Mouse (Mus musculus): ENCODE results near the gene Sdf4.

The Sdf4 gene

GRCm38 (mm10) chr4:156004109-156004508 lies 11.4 kb downstream of the Sdf4 start:
- DNase-seq (ENCODE audit: extremely low spot score, low read depth, low spot score): no peak

- no peak for DNase-seq (ENCODE audit: extremely low spot score, low read depth, low spot score)
These were observed 15.7 kb downstream of the Sdf4 start for GRCm38 (mm10) chr4:156008369-156008768.

DNA sequence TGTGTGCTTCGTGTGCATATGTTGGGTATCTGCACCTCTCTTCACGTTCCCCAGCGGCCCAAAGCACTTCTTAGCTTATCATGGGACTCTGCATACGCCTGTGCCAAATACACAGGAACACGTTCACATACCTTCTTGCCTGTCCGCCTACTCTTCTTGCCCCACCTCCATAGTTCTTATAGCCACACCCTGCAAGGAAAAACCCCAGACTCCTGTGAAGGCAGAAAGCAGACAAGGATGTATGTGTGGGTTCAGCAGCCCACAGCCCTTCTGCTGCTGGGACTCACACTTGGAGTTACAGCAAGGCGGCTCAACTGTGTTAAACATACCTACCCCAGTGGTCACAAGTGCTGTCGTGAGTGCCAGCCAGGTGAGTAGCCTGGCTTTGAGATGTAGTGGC lies 21.0 kb downstream of the Sdf4 start, which contains the start of gene Tnfrsf4:
Gene Tnfrsf4, plus strand, starts transcription at position 207 of the 400 bp plus-strand sequence.
- DNase-seq (ENCODE audit: extremely low spot score, low read depth, low spot score): no peak

DNA sequence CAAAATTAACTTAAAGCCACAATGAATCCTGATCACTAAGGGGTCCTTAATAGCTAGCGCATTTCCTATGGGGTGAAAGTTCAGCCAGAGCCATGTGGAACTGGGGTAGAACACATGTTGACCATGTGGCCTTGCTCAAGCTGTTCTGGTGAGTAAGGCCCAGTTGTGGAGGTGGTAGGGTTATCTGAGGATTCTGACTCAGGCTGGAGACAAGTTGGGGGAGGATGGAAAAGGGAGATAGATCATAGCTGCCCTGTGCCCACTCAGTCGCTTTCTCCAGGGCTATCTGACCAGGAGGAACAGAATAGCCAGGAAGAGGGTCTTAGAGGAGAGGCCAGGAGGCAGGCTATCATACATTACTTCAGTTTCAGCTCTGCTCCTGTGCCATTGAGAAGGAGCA lies 21.8 kb downstream of the Sdf4 start:
- no peak for DNase-seq (ENCODE audit: extremely low spot score, low read depth, low spot score)

DNA sequence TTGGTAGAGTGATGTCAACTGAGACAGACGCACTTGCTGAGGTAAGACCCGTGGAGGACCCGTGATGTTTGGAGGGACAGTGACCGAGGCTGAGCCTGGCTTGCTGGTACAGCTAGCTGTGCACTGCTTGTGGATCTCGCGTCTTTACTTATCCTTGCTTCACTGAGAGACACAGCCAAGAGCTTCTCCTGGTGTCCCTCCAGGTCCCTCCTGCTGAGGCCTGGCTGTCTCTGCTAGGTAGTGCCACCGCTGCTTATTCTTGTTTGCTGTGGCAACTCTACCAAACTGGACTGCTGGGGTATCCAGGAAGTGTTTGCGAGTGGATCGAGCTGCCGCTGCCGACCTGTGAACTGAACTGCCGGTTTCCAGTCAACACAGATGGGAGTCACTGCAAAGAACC lies 27.1 kb downstream of the Sdf4 start:
- no peak for DNase-seq (ENCODE audit: extremely low spot score, low read depth, low spot score)

DNA sequence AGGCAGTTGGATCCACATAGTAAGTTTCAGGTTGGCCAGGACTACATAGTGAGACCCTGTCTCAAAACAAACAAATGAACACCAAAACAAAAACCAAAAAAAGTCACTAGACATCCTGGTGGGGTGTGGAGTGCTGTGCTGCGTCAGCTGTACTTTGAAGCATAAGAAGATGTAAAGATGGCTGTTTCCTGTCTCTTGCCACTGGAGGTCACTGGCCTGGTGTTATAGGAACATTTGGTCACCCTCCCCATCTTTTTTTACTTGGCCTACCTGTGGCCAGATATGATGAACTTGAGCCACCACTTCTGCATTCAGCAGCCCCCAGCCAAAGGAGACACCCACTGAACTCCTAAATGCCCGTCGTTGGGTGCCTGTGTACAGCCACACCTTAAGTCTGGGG lies 28.7 kb downstream of the Sdf4 start:
- DNase-seq (ENCODE audit: extremely low spot score, low read depth, low spot score): no peak

DNA sequence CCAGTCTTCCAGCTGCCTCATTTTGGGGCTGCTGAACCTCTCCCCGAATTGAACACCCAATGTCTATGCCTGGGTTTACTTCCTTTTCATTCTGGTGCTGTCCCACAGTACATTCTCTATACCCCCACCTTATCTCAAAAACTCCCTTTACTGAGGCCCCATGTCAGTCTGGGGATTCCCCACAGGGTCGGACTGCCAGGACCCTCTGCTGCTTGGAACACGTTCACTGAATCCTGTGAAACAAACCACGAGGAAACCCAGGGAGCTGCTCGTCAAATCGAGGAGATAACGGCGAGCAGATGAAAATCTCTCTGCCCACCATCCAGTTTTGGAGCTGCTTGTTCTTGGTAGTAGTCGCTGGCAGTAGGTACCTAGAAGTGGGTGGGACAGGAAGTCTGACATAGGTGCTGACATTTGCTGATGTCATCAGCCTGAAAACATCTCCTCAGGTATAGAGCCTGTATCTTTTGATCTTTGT lies 29.3 kb downstream of the Sdf4 start:
- DNase-seq (ENCODE audit: extremely low spot score, low read depth, low spot score): no peak

- DNase-seq (ENCODE audit: extremely low spot score, low read depth, low spot score): no peak
These were observed 30.8 kb downstream of the Sdf4 start for GRCm38 (mm10) chr4:156023520-156023919.

GRCm38 (mm10) chr4:156024184-156024583 lies 31.5 kb downstream of the Sdf4 start:
- no peak for DNase-seq (ENCODE audit: extremely low spot score, low read depth, low spot score)

DNA sequence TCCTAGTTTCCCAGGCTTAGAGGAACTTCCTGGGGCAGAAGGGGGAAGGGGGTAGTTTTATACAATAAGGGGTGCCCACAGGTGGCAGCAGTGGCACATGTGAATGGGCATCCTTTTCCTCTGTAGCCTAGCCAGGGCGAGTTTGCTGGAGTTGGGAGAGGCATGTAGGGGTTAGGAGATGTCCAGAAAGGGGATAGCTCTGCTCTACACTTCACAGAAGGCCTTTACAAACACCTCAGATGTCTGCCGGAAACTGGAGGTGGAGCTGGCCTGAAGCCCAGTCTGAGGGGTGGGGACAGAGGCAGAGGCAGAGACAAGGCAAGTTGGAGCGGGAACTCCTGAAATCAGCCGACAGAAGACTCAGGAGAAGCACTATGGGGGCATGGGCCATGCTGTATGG lies 33.3 kb downstream of the Sdf4 start, which contains the start of gene Tnfrsf18:
Gene Tnfrsf18, plus strand, starts transcription at position 152 of the 400 bp plus-strand sequence.
- DNase-seq (ENCODE audit: extremely low spot score, low read depth, low spot score): no peak

GRCm38 (mm10) chr4:156028580-156028979 lies 35.9 kb downstream of the Sdf4 start:
- DNase-seq (ENCODE audit: extremely low spot score, low read depth, low spot score): no peak

DNA sequence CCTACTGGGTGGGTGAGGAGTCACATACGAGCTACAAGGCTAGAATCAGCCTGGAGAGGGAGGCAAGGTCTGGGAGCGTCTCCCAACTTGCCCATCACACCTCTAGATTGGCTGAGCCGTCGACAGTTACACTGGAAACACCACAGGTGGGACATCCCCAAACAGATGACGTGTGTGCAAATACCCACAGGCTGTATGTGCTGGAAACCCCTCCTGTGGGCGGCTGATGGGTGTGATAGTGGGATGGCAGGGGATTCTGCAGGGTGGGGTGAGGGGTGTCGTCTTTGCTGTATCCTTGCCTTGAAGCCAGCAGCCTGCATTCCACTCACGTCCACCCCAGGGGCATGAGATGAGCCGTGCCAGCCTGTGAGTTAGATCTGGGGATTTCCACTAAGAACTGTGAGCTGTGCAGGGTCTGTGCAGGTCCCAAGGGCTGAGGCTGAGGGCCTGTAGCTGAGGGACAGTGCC lies 38.0 kb downstream of the Sdf4 start:
- no peak for DNase-seq (ENCODE audit: extremely low spot score, low read depth, low spot score)

GRCm38 (mm10) chr4:156031255-156031592 lies 38.6 kb downstream of the Sdf4 start:
- no peak for DNase-seq (ENCODE audit: extremely low spot score, low read depth, low spot score)

- DNase-seq (ENCODE audit: extremely low spot score, low read depth, low spot score): no peak
These were observed 39.1 kb downstream of the Sdf4 start for GRCm38 (mm10) chr4:156031593-156032391.

- no peak for DNase-seq (ENCODE audit: extremely low spot score, low read depth, low spot score)
These were observed 40.2 kb downstream of the Sdf4 start for GRCm38 (mm10) chr4:156032856-156033255.

DNA sequence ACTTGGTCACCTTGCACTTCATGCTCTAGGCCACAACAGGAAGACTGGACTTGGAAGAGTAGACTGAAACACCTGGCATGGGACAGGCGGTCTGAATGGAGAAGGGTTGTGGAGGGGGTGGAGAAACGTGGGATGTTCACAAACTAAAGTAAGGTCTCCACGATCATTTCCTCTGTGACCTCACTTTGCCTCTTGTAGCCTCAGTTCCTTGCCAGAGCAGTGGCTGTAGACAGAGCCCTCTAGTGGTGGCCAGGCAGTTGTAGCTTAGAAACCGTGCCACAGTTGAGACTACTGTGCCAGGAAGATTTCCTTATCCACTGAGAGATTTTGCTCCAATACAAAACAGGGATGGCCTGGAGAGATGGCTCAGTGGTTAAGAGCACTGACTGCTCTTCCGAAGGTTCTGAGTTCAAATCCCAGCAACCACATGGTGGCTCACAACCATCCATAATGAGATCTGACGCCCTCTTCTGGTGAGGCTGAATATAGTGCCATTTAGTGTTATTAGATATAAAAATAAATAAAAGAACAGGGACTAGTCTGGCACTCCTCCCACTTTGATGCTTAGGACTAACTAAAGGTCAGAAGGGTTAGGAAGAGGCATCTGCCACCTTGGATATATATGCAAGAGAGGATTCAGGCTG lies 40.9 kb downstream of the Sdf4 start:
- no peak for DNase-seq (ENCODE audit: extremely low spot score, low read depth, low spot score)

DNA sequence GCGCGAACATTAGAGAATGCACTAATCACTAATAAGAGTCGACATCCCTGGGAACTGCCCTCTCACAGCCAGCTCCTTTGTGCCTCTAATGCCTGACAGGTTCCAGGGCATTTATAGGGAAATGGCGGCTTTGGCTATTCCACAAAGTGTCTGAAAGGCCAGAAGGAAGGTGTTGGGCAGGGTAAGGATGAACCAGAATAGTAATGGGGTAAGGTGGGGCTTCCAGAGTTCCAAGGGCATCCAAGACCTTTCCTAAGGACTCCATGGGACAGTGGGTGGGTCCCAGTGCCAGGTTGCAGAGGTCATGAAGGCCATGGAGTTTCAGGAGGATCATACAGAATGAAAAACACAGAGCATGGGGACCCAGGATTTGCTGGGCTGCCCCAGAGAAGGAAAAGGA lies 41.6 kb downstream of the Sdf4 start:
- no peak for DNase-seq (ENCODE audit: extremely low spot score, low read depth, low spot score)

GRCm38 (mm10) chr4:156034901-156035300 lies 42.2 kb downstream of the Sdf4 start:
- no peak for DNase-seq (ENCODE audit: extremely low spot score, low read depth, low spot score)

DNA sequence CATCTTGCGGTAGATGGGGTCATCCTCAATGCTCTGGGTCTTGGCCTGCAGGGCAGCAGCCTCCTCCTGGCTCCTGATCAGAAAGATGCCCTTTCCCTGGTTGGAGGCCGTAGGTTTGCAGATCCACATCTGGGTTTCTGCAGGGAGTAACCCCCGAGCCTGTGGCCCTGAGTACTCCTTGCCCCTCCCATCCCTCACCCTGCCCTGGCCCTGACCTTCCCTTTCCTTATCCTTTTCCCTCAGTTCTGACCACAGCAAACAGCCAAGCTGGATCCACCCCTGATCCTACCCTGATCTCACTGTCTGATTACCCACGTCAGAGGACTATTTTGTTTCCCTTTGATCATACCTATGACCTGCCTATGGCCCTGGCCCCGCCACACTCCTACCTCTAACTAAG lies 52.1 kb downstream of the Sdf4 start:
- no peak for DNase-seq (ENCODE audit: extremely low spot score, low read depth, low spot score)

- no peak for DNase-seq (ENCODE audit: extremely low spot score, low read depth, low spot score)
These were observed 57.1 kb downstream of the Sdf4 start for GRCm38 (mm10) chr4:156049779-156050178.

DNA sequence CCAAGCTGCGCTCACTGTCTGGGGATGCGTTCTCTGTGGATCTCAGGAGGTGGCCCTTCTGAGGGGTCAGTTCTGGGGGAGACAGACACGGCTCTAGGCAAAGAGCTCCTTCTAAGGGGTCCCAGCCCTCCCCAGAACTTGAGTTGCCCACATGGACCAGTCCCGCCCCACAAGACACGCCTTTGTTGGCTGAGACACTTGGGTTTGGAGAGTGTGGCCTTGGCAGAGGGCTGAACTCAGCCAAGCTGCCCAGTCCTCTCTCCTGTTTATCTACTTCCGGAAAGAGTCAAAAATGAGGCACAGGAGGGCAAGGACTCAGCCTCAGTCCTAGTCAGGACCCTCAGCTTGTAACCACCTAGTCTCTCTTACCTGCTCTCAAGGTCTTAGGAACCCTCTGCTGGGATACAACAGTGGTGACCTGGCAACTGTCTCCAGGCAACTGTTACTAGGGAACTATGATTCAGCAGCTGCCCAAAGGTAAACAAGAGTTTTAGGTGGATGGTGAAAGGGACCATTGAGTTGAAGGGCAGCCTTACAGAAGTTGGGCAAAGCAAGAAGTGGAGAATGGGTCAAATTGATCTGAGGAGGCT lies 57.8 kb downstream of the Sdf4 start:
- DNase-seq (ENCODE audit: extremely low spot score, low read depth, low spot score): no peak

GRCm38 (mm10) chr4:156053113-156053512 lies 60.4 kb downstream of the Sdf4 start:
- DNase-seq (ENCODE audit: extremely low spot score, low read depth, low spot score): no peak

Data from hindlimb bud, embryonic 11.5 days (tissue).